Mouse (Mus musculus) CD4-positive, CD25-positive, alpha-beta regulatory T cell, adult 4 months (primary cell): ENCODE results near the gene Plekha6. TPM values are rescaled to one million over a fixed set of nuclear protein-coding genes. Genes with fewer than 3 reads are reported as not detected.

Experiments used
- ATAC-seq: one replicate; pipeline ENCODE4 v1.8.0; 2017
- polyA plus RNA-seq, 2 experiments: library from polyadenylated mRNA; unstranded; fragments of 100-300 nt; shearing (Covaris generic); gene quantifications; one replicate each; pipeline ENCODE4 v1.2.1; 2017

Plekha6 gene
- polyA plus RNA-seq, 2 experiments from 2014 or later = not detected

GRCm38 (mm10) chr1:133146014-133147009 is 17.7 kb upstream of the Plekha6 start:
- ATAC-seq = peak; percentile 90

GRCm38 (mm10) chr1:133147324-133147723 is 16.7 kb upstream of the Plekha6 start:
- no peak for ATAC-seq

DNA sequence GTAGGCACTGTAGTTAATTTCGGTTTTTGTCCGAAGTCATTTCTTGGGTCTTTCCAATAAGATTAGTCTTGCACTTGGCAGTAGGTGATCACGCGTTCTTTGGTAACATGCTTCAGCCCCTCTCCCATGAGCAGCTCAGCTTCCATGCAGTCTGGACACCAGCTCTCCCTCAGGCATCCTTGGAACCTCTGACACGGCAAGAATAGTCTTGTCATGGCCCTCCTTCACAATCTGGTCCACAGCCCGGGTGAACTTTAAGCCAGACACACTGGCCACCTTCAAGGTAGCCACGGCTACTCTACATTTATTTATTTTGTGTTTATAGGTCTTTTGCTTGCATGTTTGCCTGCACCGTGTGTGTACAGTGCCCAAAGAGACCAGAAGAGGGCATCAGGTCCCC is 15.9 kb upstream of the Plekha6 start:
- no peak for ATAC-seq

DNA sequence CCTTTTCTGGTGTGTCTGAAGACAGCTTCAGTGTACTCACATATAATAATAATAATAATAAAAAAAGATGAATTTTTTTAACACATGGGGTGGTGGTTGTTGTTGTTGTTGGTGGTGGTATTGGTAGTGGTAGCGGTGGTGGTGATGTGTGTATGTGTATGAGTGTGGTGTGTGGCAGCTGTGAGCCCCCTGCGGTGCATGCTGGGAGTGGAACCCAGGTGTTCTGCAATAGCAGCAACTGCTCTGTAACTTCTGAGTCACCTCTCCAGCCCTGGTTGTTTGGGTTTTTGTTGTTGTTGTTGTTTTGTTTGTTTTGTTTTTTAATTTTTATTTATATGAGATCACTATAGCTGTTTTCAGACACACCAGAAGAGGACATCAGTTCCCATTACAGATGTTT is 13.5 kb upstream of the Plekha6 start:
- no peak for ATAC-seq

DNA sequence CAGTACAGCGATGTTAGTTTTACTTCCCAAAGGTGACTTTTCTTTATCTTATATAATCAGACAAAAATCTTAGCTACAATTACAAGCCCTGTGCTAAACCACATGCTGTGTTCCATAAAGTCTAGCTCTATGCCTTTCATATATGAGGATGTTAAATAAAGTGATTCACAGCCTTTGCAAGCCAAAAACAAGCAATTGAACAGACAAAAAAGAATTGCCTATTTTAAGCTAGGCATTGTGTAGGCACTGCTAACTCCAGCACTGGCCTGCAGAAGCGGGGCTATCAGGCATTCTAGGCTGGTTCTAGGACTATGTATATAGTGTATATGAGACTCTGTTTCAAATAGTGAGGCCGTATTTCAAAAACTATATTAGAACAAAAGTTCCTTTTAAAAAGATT is 11.8 kb upstream of the Plekha6 start:
- no peak for ATAC-seq

DNA sequence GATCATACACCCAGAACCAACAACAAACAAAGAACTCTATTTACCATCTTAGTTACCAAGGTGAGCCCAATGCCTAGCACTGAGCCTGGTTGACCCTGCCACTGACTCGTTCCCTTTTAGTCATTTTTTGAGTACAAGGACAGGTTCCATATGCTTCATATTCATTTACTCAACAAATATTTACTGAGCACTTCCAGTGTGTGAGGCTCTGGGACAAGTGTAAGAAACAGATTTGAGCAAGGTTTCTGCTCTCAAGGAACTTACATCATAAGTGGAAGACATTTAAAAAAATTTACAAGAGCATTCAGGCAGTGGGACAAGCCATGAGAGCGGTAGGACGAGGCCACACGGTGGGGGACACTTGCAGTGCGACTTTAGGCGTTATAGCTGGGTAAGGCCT is 8.7 kb upstream of the Plekha6 start:
- ATAC-seq = no peak

DNA sequence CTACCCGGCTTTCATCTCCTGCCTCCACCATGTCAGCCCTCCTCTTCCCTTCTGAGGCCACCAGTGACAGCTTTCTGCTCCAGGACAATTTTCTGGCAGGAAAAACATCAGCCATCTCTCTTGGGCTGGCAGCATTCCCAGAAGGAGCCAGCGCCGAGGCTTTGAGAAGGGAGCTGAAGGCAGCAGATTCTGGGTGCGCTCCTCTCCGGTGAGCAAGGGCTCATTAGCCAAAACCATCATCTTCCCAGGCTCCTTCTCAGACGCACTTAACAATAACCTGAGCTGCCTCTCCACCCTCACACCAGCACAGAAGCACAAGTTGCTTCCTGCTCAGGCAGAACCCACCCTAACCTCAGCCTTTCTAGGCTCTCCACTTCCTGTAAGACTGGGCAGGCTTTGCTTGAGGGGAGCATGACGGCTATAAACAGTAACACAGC is 4.9 kb upstream of the Plekha6 start:
- peak; percentile 89 for ATAC-seq

DNA sequence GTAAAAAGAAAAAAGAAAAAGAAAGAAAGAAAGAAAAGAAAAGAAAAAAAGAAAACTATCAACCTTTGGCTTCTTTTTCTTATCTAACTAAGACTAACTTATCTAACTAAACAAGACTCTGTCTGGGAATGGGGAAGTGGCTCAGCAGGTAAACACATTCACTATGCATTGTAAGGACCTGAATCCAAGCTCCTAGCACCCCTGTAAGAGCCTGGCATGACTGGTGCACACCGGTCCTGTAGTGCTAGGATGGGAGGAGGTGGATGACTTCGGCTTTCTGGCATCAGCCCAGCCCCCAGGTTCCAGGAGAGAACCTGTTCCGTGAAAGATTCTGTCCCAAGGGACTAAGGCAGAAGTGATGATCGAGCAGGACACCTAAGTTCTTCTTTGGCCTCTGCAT is 2.5 kb upstream of the Plekha6 start:
- no peak for ATAC-seq

- ATAC-seq = no peak
Measured at GRCm38 (mm10) chr1:133162046-133162445, 2.0 kb upstream of the Plekha6 start.

DNA sequence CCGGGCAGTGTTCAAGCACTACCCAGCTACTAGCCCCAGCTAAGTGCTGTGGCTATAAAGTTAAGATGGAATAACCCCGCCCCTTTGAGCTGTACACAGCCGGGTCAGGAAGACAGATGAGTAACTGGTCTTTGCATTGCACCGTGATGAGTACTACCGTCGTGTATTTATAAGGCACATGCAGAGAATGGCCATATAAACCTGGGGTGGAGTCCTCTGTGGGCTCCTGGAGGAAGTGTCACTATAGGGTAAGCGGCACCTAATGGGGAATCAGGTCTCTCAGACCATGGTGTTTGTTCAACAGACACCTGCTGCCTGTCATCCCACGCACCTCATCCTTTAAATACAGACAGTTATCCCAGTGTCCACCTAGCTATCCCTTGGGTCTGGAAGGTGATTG is 1.0 kb upstream of the Plekha6 start:
- no peak for ATAC-seq

DNA sequence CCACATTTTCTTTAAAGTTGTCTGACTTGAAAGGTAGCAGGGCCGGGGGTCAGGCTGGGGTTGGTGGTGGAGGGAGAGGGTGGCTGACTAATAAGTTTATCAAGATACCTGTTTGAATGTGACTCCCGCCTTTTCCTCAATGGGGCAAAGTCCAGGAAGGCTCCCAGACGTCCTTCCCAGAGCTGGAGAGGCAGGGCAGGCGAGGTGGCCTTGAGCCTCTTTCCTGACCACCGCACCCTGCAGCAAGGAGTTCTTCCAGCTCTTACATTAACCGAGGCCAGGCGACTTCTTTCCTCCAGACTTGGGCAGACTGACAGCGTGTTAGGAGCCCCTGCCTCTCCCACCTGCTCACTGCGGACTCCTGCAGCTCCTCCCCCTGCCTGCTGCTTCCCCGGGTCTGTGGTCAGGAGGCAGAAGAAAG is 591 bp downstream of the Plekha6 start:
- ATAC-seq = no peak

DNA sequence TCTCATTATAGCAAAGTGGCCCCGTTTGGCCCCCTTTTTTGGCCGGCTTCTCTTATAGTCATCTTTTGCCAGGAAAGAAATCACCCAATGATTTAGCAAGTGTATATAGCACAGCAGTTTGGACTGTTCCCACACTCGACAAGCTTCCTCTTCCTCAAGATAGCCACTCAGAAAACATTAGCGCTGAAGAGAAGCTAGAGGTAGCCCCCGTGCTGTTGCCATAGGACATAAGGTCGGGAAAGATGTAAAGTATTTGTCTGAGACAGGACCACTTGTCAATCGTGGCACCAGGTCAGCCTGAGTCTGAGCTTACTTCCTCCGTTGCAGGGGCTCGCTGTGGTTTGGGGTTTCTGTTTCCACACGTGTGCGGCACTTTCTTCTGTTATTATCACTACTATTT is 1.1 kb downstream of the Plekha6 start:
- ATAC-seq = no peak

DNA sequence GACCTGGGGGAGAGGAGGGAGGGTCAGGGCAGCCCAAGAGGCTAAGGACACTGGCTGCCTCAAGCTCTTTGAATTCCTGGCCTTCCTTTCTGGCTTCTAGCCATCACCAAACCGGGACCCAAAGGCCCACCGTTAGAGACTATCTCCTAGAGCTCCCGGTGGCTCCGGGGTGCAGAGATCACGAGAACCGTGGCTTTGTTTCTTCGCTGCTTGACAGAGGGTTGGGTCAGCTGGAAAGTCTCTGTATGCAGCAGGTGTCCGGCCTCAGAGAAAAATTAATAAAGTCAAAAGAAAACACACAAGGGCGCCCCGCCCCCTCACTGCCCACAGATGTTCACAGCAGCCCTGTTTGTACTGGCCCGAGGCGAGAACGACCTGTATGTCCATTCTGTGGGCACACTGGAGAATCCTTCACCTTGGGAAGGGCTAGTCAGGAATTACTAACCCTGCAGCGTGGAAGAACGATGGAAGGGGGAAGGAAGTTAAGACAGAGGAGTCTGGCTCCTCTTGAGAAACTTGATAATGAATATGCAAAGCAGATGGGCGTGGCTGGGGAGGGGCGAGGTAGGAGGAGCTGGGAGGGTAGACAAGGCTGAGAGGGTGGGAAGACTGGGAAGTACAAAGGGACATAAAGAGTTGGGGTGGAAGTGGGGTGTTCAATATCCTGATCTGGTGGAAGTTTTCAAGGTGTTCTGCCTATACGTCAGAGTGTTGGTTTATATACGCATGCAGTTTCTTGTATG is 4.5 kb downstream of the Plekha6 start:
- no peak for ATAC-seq

DNA sequence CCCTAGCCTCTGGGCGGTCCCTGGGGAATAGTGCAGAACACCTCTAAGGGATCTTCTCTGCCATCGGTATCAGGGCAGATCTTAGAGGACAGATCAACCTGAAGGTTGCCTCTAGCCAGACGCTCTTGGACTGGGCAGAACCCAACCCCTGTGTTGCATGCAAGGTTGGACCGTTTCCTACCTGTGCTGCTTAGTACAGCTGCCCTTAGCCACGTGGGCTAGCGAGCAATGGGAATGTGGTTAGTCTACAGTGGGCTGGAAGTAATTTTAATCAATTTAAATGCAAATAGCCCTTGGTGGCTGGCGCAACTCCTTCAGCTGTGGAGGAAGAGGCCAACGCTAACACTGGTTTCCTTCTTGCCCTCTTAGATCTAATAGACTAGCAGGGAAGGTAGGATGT is 6.2 kb downstream of the Plekha6 start:
- ATAC-seq = no peak

GRCm38 (mm10) chr1:133171357-133171756 is 7.3 kb downstream of the Plekha6 start:
- no peak for ATAC-seq

- no peak for ATAC-seq
Measured at GRCm38 (mm10) chr1:133175150-133175549, 11.1 kb downstream of the Plekha6 start.

DNA sequence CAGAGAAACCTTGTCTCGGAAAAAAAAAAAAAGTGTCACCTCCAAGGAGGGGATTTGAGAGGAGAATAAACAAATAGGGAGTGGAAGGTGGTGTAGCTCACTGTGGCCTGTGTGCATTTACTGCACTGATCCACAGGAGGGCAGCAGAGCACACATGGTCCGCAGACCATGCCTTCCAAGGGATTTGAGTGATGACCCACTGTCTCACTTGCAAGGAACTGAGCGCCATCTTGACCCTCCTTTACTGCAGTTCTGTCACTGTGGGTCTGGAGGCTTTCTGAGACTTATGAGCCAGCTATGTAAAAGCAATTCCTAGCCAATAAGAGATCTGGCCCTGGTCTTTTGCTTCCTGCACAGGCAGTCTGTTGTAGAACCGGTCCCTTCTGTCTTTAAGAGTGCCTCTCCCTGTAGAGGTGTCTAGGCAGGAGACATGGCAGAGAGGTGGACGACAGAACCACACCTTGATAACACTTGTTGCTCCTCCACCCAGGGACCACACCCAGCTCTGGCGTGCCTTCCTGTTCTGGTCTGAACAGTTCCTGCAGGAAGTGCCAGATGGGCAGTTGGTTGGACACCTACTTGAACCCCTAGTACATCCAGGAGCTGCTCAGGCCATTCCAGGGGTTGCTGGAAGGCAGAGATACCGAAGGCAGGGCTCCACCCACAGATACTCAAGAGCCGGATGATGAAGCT is 13.6 kb downstream of the Plekha6 start:
- ATAC-seq = no peak

DNA sequence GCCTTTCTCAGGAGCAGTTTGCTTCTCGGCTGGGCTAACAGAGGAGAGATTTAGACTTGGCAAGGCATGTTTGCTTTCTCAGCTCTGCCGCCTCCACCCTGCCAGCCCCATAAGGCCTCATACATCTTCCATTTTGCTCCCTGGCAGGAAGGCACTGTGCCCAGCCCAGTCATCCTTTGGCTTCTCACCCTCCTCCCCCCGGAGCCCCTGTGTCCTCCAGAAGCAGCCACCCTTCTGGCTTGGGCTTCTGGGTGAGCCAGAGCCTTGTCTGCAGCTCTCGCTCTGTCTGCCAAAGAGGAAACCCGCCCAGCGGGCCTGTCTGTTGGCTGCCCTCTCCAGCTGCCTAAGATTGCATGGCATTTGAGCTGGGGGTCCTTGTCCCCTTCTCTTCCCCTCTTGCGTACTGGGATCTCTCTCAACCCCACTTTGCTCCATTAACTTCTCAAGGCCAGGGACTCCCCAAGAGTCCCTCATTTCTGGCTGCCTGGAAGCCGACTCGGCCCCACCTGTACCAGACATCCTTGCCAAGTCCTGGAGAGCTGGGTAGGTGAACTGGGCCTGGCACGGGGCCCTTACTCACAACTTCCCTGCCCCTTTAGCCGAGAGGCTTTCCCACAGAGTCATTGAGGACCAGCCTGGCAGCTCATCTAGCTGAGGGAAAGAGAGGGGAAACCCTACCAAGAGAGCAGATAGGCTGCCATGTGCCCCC is 14.9 kb downstream of the Plekha6 start:
- no peak for ATAC-seq

- ATAC-seq = no peak
Measured at GRCm38 (mm10) chr1:133181072-133182015, 17.3 kb downstream of the Plekha6 start.

GRCm38 (mm10) chr1:133182016-133182705 is 18.2 kb downstream of the Plekha6 start:
- ATAC-seq = no peak

GRCm38 (mm10) chr1:133182706-133183095 is 18.7 kb downstream of the Plekha6 start:
- no peak for ATAC-seq
